Mouse (Mus musculus) embryonic stem cell, embryonic (primary cell): Measurements from ENCODE around the gene Gpha2.

ENCODE experiments used
- CTCF ChIA-PET, 4 experiments: fragments of 300-600 bp in 2 of 4; fragments of 350-600 bp in 2 of 4; sonication (Branson Sonifier 250); formaldehyde crosslinking; loops; one replicate each; lab custom pipeline; 2022; ENCODE audit warnings: inconsistent platforms in 2 of 4; lab: Charles Lee
- POLR2A ChIA-PET, 4 experiments: fragments of 300-600 bp in 2 of 4; fragments of 350-600 bp in 2 of 4; sonication (Branson Sonifier 250); formaldehyde crosslinking; loops; one replicate each; lab custom pipeline; 2022; ENCODE audit warnings: antibody characterized with exemption in 4 of 4, inconsistent platforms in 1 of 4; lab: Charles Lee

Gpha2 gene

GRCm38 (mm10) chr19:6272738-6273137 lies 46.6 kb downstream of the Gpha2 start:
- ChIA-PET CTCF (interaction anchor here in 1 of 4 experiments (0.7 kb wide), 1 partner anchor 10 kb away, joined by 3 read pairs; no protein-coding TSS in a partner anchor), POLR2A (interaction anchor here in 2 of 4 experiments (0.6 to 34.9 kb wide), 7 partner anchors 9 to 94 kb away, joined by 3 to 829 read pairs (median 7); partner anchors contain the start of genes Cdc42bpg (in 1 of the 2) and Men1 (in 1 of the 2))

GRCm38 (mm10) chr19:6273592-6273991 lies 47.4 kb downstream of the Gpha2 start:
- ChIA-PET CTCF (interaction anchor here in 2 of 4 experiments (0.6 to 0.7 kb wide), 2 partner anchors 11 to 861 kb away, joined by 3 read pairs; no protein-coding TSS in a partner anchor), POLR2A (interaction anchor here in 2 of 4 experiments (0.7 to 34.9 kb wide), 8 partner anchors 10 to 144 kb away, joined by 3 to 829 read pairs (median 5); partner anchors contain the start of genes Arl2 (in 1 of the 2), Batf2 (in 1 of the 2) and Men1 (in 1 of the 2))

GRCm38 (mm10) chr19:6273998-6274608 lies 47.9 kb downstream of the Gpha2 start:
- CTCF ChIA-PET, result interaction anchor here in 1 of 4 experiments (0.6 kb wide), 2 partner anchors 9 to 860 kb away, joined by 3 read pairs; no protein-coding TSS in a partner anchor
- POLR2A ChIA-PET, result interaction anchor here in 2 of 4 experiments (0.7 to 34.9 kb wide), 9 partner anchors 8 to 144 kb away, joined by 3 to 829 read pairs (median 4); partner anchors contain the start of genes Arl2 (in 1 of the 2), Batf2 (in 1 of the 2) and Sf1 (in 1 of the 2)

- ChIA-PET CTCF (interaction anchor here (0.6 to 4.4 kb wide), 42 partner anchors 7 to 819 kb away, joined by 3 to 37 read pairs (median 5); partner anchors contain the start of genes Cdc42bpg (in 3 of the 4), Map4k2 (in 2 of the 4), Arl2 (in 1 of the 4) and Men1 (in 1 of the 4)), POLR2A (interaction anchor here (0.6 to 34.9 kb wide), 82 partner anchors 8 to 981 kb away, joined by 3 to 829 read pairs (median 4); partner anchors contain the start of genes Men1 (in 3 of the 4), Sf1 (in 3 of the 4), Atg2a (in 2 of the 4) and Cdc42bpg (in 2 of the 4))
These were observed 49.7 kb downstream of the Gpha2 start for GRCm38 (mm10) chr19:6275740-6276389.

GRCm38 (mm10) chr19:6276426-6277421 lies 50.5 kb downstream of the Gpha2 start, which contains the start of gene Ehd1:
Gene Ehd1 (plus strand): TSS chr19:6276725.
- POLR2A ChIA-PET, result interaction anchor here (0.6 to 34.9 kb wide), 95 partner anchors 8 to 981 kb away, joined by 3 to 829 read pairs (median 4); partner anchors contain the start of genes Cdc42bpg (in 3 of the 4), Men1 (in 3 of the 4), Arl2 (in 2 of the 4) and Atg2a (in 2 of the 4)
- CTCF ChIA-PET, result interaction anchor here (0.6 to 4.4 kb wide), 48 partner anchors 8 to 819 kb away, joined by 3 to 37 read pairs (median 5); partner anchors contain the start of genes Cdc42bpg (in 2 of the 4), Map4k2 (in 2 of the 4), Arl2 (in 1 of the 4) and Men1 (in 1 of the 4)
